Mouse (Mus musculus) embryonic fibroblast, embryonic 13.5 days (primary cell): ENCODE data around the gene Gsg1l. TPM values are rescaled to one million over a fixed set of nuclear protein-coding genes. Genes with fewer than 3 reads are reported as not detected.

Experiments
- H3K27ac ChIP-seq: 2 replicates; pipeline ENCODE4 v1.5.1; 2012; ENCODE audit warnings: low read length, control low read depth, inconsistent platforms; ENCODE audit not compliant: insufficient read depth
- H3K4me1 ChIP-seq: 2 replicates; pipeline ENCODE4 v1.6.1; 2011; ENCODE audit warnings: low read length; ENCODE audit not compliant: control insufficient read depth, insufficient read depth
- H3K4me3 ChIP-seq: 2 replicates; pipeline ENCODE4 v1.5.1; 2011; ENCODE audit warnings: mild to moderate bottlenecking, control low read depth, low read length; ENCODE audit not compliant: insufficient read depth
- CTCF ChIP-seq: IDR thresholded peaks from 2 replicates; pipeline ENCODE4 v1.5.1; 2011; ENCODE audit warnings: mild to moderate bottlenecking, control low read depth, low read length, moderate library complexity, borderline replicate concordance; ENCODE audit not compliant: insufficient read depth
- POLR2A ChIP-seq: IDR thresholded peaks from 2 replicates; pipeline ENCODE4 v1.6.1; 2011; ENCODE audit warnings: low read depth, mild to moderate bottlenecking, control low read depth, low read length, moderate library complexity
- polyA plus RNA-seq: library from polyadenylated mRNA; stranded (reverse); fragments of >200 nt; gene quantifications from 2 replicates; pipeline ENCODE4 v1.2.4, GENCODE M21; 2011; ENCODE audit warnings: low read depth; ENCODE audit not compliant: missing spikeins, insufficient read length

The Gsg1l gene
- polyA plus RNA-seq, 1 experiment: not detected

DNA sequence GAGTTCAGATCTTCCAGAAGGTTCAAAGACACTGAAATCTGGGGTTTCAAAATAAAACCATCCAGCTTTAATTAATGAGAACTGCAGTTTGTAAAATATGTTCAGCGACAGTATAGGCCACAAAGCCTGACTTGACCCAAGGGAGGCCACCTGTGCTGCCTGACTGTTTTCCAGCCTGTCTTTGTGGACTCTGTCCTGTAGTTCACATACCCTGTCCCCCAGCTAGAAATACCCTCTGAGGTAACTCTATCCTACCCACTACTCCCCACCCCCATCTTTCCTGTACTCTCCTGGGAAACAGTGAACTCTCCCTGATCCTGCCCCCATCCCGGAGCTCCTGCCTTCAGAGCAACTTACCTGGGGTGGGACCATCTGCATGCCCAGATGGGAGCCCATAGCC lies 199.0 kb downstream of the Gsg1l start:
- Histone ChIP-seq H3K27ac (no peak overlapping the region), H3K4me3 (no peak overlapping the region), H3K4me1 (no peaks in the 10 kb centered on the region)
- no peak for TF ChIP-seq POLR2A

DNA sequence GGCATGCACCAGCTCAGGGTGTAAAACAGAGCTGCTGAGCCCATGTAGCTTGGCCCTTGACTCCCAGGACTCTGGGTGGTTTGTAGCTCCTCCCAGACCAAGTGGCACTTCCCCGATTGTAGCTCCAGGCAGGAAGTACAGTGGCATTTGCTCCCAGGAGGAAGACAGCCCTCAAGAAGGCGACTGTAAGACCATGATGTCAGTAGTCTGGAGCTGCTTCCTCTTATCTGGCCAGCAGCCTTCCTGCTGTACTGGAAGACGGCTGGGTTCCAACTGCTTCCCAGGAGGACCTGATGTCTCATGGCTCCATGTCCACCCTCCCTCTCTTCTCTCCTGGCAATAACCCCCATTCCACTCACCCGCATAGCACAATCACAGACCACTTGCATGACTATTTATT lies 204.2 kb downstream of the Gsg1l start:
- no peak overlapping the region for H3K4me3 ChIP-seq
- no peak overlapping the region for H3K27ac ChIP-seq
- no peaks in the 10 kb centered on the region for H3K4me1 ChIP-seq
- no peak for TF ChIP-seq CTCF
- TF ChIP-seq POLR2A: no peak

DNA sequence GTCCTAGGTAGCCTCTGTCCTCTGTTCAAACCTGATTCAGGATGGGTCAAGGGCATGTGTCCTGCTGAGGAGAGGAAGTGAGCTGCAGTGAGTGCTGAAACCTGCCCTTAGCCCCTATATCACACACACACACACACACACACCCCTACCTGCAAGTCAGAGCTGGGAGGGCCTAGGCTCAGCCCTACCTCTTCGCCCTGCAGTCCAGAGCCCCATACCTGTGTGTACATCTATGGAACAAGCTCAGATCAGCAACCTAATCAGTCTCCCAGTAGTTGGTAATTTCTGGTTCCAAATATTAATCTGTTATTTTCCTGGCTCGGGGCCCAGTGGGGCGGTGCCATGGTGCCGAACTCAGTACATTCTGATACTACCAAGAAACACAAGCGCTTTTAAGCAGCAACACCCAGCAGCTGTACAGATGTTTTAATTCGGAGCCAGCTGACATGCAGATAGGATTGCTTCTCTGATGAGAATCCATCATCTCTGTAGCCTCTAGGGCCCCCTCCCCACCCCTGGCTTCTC lies 208.2 kb downstream of the Gsg1l start:
- Histone ChIP-seq H3K4me1 (no peaks in the 10 kb centered on the region), H3K4me3 (no peak overlapping the region), H3K27ac (no peak overlapping the region)
- TF ChIP-seq CTCF (no peak), POLR2A (no peak)

DNA sequence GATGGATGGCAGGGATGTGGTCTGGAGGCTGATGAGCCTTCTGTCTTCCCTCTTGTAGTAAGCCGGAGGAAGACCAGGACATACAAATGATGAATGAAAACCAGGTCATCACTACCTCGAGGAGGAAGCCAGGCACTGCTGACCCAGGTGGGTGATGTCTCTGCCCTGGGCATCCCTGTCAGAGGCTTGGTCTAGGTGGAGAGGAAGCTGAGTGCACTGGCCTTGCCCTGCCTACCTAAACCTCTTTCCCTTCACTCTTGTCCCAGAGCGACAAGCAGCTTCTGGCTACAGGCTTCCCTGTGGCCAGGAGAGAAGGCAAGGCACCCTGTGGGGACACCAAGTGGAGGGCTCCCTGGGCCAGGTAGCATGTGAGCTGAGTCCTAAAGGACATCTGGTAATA lies 209.3 kb downstream of the Gsg1l start:
- H3K27ac ChIP-seq: no peak overlapping the region
- no peaks in the 10 kb centered on the region for H3K4me1 ChIP-seq
- no peak overlapping the region for H3K4me3 ChIP-seq
- TF ChIP-seq CTCF: no peak
- no peak for TF ChIP-seq POLR2A

- TF ChIP-seq CTCF (no peak), POLR2A (no peak)
- Histone ChIP-seq H3K4me3 (no peak overlapping the region), H3K27ac (no peak overlapping the region), H3K4me1 (no peaks in the 10 kb centered on the region)
Measured at GRCm38 (mm10) chr7:125872202-125872580, 210.0 kb downstream of the Gsg1l start.

DNA sequence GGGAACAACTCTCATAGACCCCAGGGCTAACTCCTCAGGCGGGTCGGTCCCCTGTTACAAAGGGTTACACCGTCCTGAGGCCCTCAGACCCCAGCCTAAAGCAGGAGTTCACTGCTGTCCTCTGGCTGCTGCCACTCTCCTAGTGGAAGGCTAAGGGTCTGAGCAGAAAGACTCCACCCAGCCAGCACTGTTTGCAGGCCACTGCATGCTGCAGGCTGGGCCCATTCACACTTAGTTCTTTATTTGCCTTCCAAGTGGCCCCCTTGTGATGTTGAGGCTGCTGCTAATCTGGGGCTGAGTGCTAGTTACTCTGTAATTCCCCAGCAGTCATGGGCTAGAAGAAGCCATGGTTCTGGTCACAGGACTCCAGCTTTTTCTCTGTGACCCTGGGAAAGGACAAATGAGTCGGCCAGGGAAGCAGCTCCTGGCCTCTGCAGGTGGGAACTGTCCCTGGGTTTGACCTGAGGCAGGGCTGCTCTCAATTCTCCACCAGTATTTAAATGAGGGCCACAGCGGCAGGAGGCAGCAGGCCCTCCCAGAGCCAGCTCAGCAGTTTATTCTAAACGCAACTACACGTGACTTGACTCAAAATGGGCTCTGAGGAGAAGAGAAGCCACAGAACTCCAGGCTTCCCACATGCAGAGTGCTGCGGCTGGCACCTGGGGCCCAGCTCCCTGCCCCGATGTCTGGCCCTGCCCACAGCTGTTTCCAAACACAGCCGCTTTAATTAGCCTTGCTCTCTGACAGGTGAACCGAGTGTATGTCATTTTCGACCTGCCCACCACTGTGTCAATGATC lies 210.6 kb downstream of the Gsg1l start:
- H3K27ac ChIP-seq: no peak overlapping the region
- no peaks in the 10 kb centered on the region for H3K4me1 ChIP-seq
- TF ChIP-seq POLR2A (no peak), CTCF (no peak)
- no peak overlapping the region for H3K4me3 ChIP-seq

DNA sequence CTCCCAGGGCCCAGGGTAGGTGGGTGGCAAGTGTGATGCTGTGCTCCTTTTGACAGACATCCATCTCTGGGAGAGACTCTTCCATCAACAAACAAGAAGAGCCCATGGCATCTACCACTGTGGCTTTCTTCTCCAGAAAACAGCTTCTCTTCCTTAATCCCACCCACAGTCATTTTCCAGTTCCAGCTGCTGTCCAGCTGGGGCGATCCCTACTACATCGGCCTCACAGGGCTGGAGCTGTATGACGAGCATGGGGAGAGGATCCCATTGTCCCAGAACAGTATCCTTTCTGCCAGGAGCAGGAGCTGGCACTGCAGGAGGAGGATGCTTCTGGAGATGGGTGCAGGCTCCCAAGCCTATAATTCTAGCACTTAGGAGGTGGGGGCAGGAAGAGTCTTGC lies 213.6 kb downstream of the Gsg1l start:
- Histone ChIP-seq H3K4me3 (no peak overlapping the region), H3K27ac (no peak overlapping the region), H3K4me1 (no peaks in the 10 kb centered on the region)
- TF ChIP-seq POLR2A (no peak), CTCF (no peak)

DNA sequence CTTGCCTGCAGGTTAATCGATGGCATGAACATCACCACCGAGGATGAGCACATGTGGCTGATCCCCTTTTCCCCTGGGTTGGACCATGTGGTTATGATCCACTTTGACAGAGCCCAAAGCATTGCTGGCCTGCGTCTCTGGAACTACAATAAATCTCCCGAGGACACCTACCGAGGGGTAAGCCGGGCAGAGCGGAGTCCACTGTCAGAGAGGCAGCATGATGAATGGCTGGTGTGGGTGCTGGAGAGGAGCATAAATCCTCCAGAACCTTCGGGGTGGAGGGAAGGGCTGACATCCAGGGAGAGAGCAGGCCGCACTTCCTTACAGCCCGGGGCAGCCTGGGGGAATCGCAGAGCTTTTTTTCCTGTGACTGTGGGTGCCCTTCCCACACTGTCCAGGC lies 217.0 kb downstream of the Gsg1l start:
- TF ChIP-seq CTCF (no peak), POLR2A (no peak)
- no peak overlapping the region for H3K4me3 ChIP-seq

DNA sequence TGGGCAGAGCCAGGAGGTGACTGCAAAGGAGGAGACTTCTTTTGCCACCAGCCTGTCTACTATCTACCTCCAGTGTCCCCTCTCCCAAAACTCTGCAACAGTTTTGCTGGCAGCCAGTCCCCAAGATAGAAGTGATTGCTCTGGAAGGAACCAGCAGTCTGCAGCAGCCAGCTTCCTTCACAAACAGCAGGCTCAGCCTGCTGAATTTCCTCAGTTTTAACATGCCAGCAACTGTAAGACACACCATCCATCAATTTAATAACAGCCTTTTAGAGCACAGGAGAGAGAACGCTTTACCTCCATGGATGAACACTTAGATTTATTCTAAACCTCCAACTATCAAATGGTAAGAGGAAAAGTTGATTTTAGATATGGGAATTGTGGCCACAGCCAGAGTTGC lies 218.2 kb downstream of the Gsg1l start:
- no peak overlapping the region for H3K27ac ChIP-seq
- TF ChIP-seq CTCF (no peak), POLR2A (no peak)
- no peak overlapping the region for H3K4me3 ChIP-seq
- no peaks in the 10 kb centered on the region for H3K4me1 ChIP-seq

More for the DNA sequence above, 217.0 kb downstream of the Gsg1l start:
- H3K4me1 ChIP-seq: no peaks in the 10 kb centered on the region
- no peak overlapping the region for H3K27ac ChIP-seq

- H3K4me1 ChIP-seq: no peaks in the 10 kb centered on the region
- H3K27ac ChIP-seq: no peak overlapping the region
- TF ChIP-seq CTCF (no peak), POLR2A (no peak)
- no peak overlapping the region for H3K4me3 ChIP-seq
Measured at GRCm38 (mm10) chr7:125860421-125860820, 221.8 kb downstream of the Gsg1l start.

DNA sequence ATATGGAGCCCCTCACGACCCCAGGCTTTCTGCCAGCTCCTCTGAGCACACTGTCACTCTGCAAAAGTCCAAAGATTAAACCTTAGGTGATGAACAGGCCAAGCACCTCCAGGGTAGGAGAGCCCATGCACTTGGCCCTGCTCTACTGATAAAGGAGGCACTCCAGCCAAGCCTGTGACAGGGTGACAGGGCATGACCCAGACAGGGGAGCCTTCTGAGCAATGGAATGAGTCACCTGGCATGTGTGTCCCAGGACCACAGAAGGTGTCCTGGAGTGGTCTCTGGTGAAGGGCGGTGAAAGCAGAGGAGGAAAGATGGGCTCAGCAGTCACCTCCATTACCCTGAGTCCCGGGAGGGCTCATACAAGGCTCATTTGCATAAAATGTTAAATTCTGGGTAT lies 222.6 kb downstream of the Gsg1l start:
- no peak overlapping the region for H3K27ac ChIP-seq
- H3K4me3 ChIP-seq: no peak overlapping the region
- H3K4me1 ChIP-seq: no peaks in the 10 kb centered on the region
- no peak for TF ChIP-seq CTCF
- no peak for TF ChIP-seq POLR2A
